Mouse (Mus musculus) stomach, postnatal 0 days (tissue): ENCODE measurements around the gene Tlx2. TPM values are rescaled to one million over a fixed set of nuclear protein-coding genes. Genes with fewer than 3 reads are reported as not detected.
A peak's percentile ranks its signal among the peaks of the same experiment; 100 is the strongest.

Experiments
- ATAC-seq: fragments of 200-750 bp; cut with Nextera tagmentation; 2 replicates; pipeline ENCODE4 v1.8.0; 2017; ENCODE audit not compliant: low FRiP score, low TSS enrichment
- DNase-seq: peaks from one replicate; pipeline ENCODE4 v3.0.0-alpha.2; 2016; ENCODE audit warnings: low spot score
- H3K27ac ChIP-seq: fragments of 300-500 bp; sonication (generic); replicated peaks from 2 replicates; pipeline ENCODE4 v1.5.1; 2014; ENCODE audit warnings: mild to moderate bottlenecking, control low read depth
- H3K27me3 ChIP-seq: fragments of 300-500 bp; sonication (generic); 2 replicates; pipeline ENCODE4 v1.6.1; 2014; ENCODE audit warnings: low read length; ENCODE audit not compliant: control insufficient read depth, insufficient read depth
- H3K36me3 ChIP-seq: fragments of 300-500 bp; sonication (generic); 2 replicates; pipeline ENCODE4 v1.6.1; 2014; ENCODE audit warnings: low read length, mixed read lengths; ENCODE audit not compliant: control insufficient read depth, insufficient read depth
- H3K4me1 ChIP-seq: fragments of 300-500 bp; sonication (generic); replicated peaks from 2 replicates; pipeline ENCODE4 v1.6.1; 2014; ENCODE audit warnings: antibody characterized with exemption; ENCODE audit not compliant: control insufficient read depth, insufficient read depth
- H3K4me2 ChIP-seq: fragments of 300-500 bp; sonication (generic); replicated peaks from 2 replicates; pipeline ENCODE4 v1.6.1; 2014; ENCODE audit warnings: low read depth, mild to moderate bottlenecking, control low read depth, moderate library complexity
- H3K4me3 ChIP-seq: fragments of 300-500 bp; sonication (generic); 2 replicates; pipeline ENCODE4 v1.5.1; 2014; ENCODE audit warnings: low read depth, low read length, control low read depth
- H3K9ac ChIP-seq: fragments of 300-500 bp; sonication (generic); 2 replicates; pipeline ENCODE4 v1.6.1; 2014; ENCODE audit warnings: mild to moderate bottlenecking, low read length, control low read depth, mixed read lengths
- H3K9me3 ChIP-seq: fragments of 300-500 bp; sonication (generic); 2 replicates; pipeline ENCODE4 v1.6.1; 2016; ENCODE audit warnings: low read length; ENCODE audit not compliant: control insufficient read depth
- CTCF ChIP-seq: IDR thresholded peaks from 2 replicates; pipeline ENCODE4 v1.5.1; 2016; ENCODE audit warnings: antibody characterized with exemption, low read depth, mild to moderate bottlenecking, moderate library complexity
- EP300 ChIP-seq: optimal IDR thresholded peaks from 2 replicates; pipeline ENCODE3; 2016; ENCODE audit warnings: antibody characterized with exemption
- WGBS: fragments of 180-500 bp; shearing (Covaris S2); extraction: QIAGEN DNeasy Blood & Tissue Kit; methylation state at CpG from one replicate; pipeline ENCODE4 v1.1.7; 2014; 5-methylcytosine and 5-hydroxymethylcytosine counted together
- polyA plus RNA-seq: library from polyadenylated mRNA; unstranded; fragments of >200 nt; fragmentation: Nextera tagmentation; extraction: Ambion mirVana; gene quantifications from 2 replicates; pipeline ENCODE4 v1.2.1, GENCODE M21; 2015

The Tlx2 gene
- polyA plus RNA-seq, 1 experiment from 2014 or later = 2.4 TPM

- H3K27me3 ChIP-seq = peaks cover 6% of the 10 kb centered on the region; the same call in 1 of the 2 replicates
- peak; percentile 58 for DNase-seq
- H3K27ac ChIP-seq = peak within 1 kb of the TSS; percentile 83; the same call in 1 of the 2 replicates
- H3K4me1 ChIP-seq = no peaks in the 10 kb centered on the region
- H3K9me3 ChIP-seq = no peaks in the 10 kb centered on the region
- H3K4me2 ChIP-seq = peak within 1 kb of the TSS; percentile 98
- H3K36me3 ChIP-seq = 0 out of 2 replicates have a peak, but pooled peaks cover 3% of the 10 kb centered on the region
- ATAC-seq = peak; percentile 51
- H3K4me3 ChIP-seq = peak within 1 kb of the TSS; percentile 77
- WGBS = under 1% methylated on average over 54 of the region's 54 CpGs
- H3K9ac ChIP-seq = peak within 1 kb of the TSS; percentile 79
- TF ChIP-seq CTCF (no peak), EP300 (no peak)
Measured at GRCm38 (mm10) chr6:83077630-83078323, 7.7 kb upstream of the Tlx2 start, which contains the start of gene Pcgf1. Gene Pcgf1 (plus strand): TSS chr6:83077869.

- Histone ChIP-seq H3K27me3 (peaks cover 32% of the 10 kb centered on the region), H3K9me3 (no peaks in the 10 kb centered on the region), H3K36me3 (no peaks in the 10 kb centered on the region), H3K4me2 (no peak overlapping the region), H3K9ac (no peak overlapping the region), H3K4me1 (no peaks in the 10 kb centered on the region), H3K27ac (no peak overlapping the region), H3K4me3 (no peak overlapping the region)
- peak; percentile 58 for TF ChIP-seq CTCF
- no peak for TF ChIP-seq EP300
- 14% methylated on average over 2 of the region's 2 CpGs for WGBS
- DNase-seq (no peak), ATAC-seq (no peak)
Measured at GRCm38 (mm10) chr6:83074979-83075378, 4.9 kb upstream of the Tlx2 start.

GRCm38 (mm10) chr6:83071220-83071619, 1.1 kb upstream of the Tlx2 start:
- Histone ChIP-seq H3K27me3 (peaks cover 46% of the 10 kb centered on the region), H3K27ac (no peak overlapping the region), H3K4me1 (no peaks in the 10 kb centered on the region), H3K9ac (no peak overlapping the region), H3K9me3 (no peaks in the 10 kb centered on the region), H3K4me2 (no peak overlapping the region; the same call in 1 of the 2 replicates), H3K4me3 (peak overlapping the region; percentile 4; the same call in 1 of the 2 replicates), H3K36me3 (no peaks in the 10 kb centered on the region)
- peak; percentile 33 for DNase-seq
- ATAC-seq = peak; percentile 17; the same call in 1 of the 2 replicates
- TF ChIP-seq CTCF (no peak), EP300 (no peak)
- 3% methylated on average over 18 of the region's 24 CpGs for WGBS

GRCm38 (mm10) chr6:83070311-83071219, 472 bp upstream of the Tlx2 start:
- Histone ChIP-seq H3K27me3 (peaks cover 46% of the 10 kb centered on the region), H3K4me1 (no peaks in the 10 kb centered on the region), H3K36me3 (no peaks in the 10 kb centered on the region), H3K4me3 (peak overlapping the region; percentile 18), H3K27ac (no peak overlapping the region), H3K9ac (no peak overlapping the region), H3K9me3 (no peaks in the 10 kb centered on the region), H3K4me2 (no peak overlapping the region)
- 2% methylated on average over 56 of the region's 58 CpGs for WGBS
- 0 out of 2 replicates have a peak, but pooled peaks have one; percentile 11 for ATAC-seq
- TF ChIP-seq CTCF (no peak), EP300 (no peak)
- DNase-seq = peak; percentile 54

- ATAC-seq = 0 out of 2 replicates have a peak, but pooled peaks have one; percentile 22
- H3K9ac ChIP-seq = no peak overlapping the region
Measured at GRCm38 (mm10) chr6:83069488-83070246, 426 bp downstream of the Tlx2 start.

More at GRCm38 (mm10) chr6:83069488-83070246, 426 bp downstream of the Tlx2 start:
- H3K9me3 ChIP-seq = no peaks in the 10 kb centered on the region
- DNase-seq = no peak
- H3K4me1 ChIP-seq = no peaks in the 10 kb centered on the region
- H3K27ac ChIP-seq = no peak overlapping the region
- H3K4me2 ChIP-seq = peak overlapping the region; percentile 49; the same call in 1 of the 2 replicates
- no peak for TF ChIP-seq EP300
- H3K27me3 ChIP-seq = peaks cover 46% of the 10 kb centered on the region
- no peaks in the 10 kb centered on the region for H3K36me3 ChIP-seq
- H3K4me3 ChIP-seq = peak overlapping the region; percentile 18
- 3% methylated on average over 59 of the region's 69 CpGs for WGBS
